Mouse (Mus musculus) left cerebral cortex, postnatal 25 days (tissue): ENCODE results near the gene Cd55. TPM values are rescaled to one million over a fixed set of nuclear protein-coding genes. Genes with fewer than 3 reads are reported as not detected.
"Not testable (repeated sequence)": the region's sequence is repeated elsewhere in the genome, so short reads cannot be mapped to it uniquely, and the experiment has no call there.

Experiments used
- DNase-seq, 2 experiments: peaks; one replicate each; pipeline ENCODE4 v3.0.0; 2022; ENCODE audit warnings: low spot score in 2 of 2, mixed read lengths in 1 of 2
- intact Hi-C: fragments of 180-260 bp; cut with DNase I; formaldehyde crosslinking; loops from one replicate; pipeline ENCODE4 v1.15.1; 2025
- total RNA-seq, 2 experiments: library from RNA; stranded (reverse); gene quantifications; 2 replicates each; pipeline ENCODE4 v1.2.3; 2021

The Cd55 gene
- total RNA-seq, 2 experiments from 2014 or later: 6.1 to 6.6 TPM

GRCm38 (mm10) chr1:130428667-130429066 lies 33.9 kb downstream of the Cd55 start:
- DNase-seq, intact Hi-C loops: not testable (repeated sequence)

GRCm38 (mm10) chr1:130427175-130427853 lies 35.2 kb downstream of the Cd55 start:
- DNase-seq, intact Hi-C loops: not testable (repeated sequence)

- intact Hi-C loops: no loop called here
- peak in 1 of 2 experiments; percentile 5 for DNase-seq
Measured at GRCm38 (mm10) chr1:130422664-130423111, 39.9 kb downstream of the Cd55 start, which contains the start of gene Cd55b. Gene Cd55b, minus strand, starts transcription at chr1:130423009.

DNA sequence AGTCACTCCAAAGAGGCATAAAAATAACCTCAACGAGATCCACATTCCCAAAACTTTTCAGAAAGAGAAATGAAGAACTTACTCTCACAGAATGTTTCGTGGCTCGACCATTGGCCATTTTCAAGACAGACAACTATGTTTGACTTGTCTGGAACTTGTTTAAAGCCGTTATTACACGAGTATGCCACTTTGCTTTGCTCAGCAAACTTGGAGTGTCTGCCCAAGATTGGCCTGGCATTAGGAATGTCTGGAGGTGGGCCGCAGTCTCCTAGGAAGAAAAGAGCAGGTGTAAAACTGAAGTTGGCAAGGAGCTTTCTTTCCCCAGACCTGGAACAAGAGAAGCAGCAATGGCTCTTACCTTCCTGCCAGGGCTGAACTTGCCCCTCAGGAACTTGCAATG lies 40.5 kb downstream of the Cd55 start:
- DNase-seq, intact Hi-C loops: not testable (repeated sequence)

- intact Hi-C loops, DNase-seq: not testable (repeated sequence)
Measured at GRCm38 (mm10) chr1:130397109-130397508, 65.4 kb downstream of the Cd55 start.

Other genes with a start within 250 kb of the Cd55 start
- gene Cd55b, start 39.7 kb downstream of the Cd55 start, total RNA-seq: not detected
- not detected for gene Zp3r, start 166.9 kb upstream of the Cd55 start, total RNA-seq
- gene C4bp, start 198.9 kb upstream of the Cd55 start, total RNA-seq: not detected